Mouse (Mus musculus): ENCODE measurements around the gene Ptprs.

DNA sequence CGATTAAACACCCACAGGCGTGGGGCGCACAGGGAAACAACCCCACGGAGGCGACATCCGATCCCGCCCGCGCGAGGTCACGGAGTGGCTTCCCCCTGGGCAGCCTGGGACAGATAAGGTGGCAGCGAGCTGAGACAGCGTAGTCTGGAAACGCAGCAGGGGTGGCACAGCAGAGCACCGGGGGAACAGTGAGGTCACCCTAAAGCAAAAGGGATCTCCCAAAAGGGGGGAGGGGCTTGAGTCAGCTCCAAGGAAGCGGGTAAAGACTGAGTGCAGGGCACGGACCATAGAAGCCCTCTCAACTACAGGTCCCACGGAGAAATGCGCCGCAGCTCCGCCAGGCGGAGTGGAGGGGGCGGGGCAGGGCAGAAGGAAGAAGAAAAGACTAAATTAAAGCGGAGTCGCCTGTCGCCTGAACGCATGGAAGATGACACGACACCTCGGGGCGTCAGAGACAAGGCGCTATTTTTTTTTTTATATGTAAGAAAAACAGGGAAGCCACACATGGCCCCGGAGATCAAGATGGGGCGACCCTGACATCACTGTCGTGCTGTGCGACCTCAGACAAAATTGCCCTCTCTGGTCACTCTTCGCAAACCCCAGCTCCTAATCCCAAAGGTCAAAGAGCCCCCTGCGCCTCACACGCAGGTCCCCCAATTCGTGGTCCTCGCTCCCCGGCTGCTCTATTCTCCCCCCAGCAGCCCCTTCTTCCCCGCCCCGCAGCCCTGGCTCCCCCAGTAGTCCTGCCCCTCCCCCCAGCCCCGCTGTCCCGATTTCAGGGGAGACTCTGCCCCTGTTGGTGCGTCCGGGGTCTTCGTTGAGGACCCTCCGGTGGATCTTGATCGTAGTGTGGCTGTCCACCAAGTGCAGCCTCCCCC lies 3.3 kb downstream of the Ptprs start:
- TF ChIP-seq GATA1 (IDR thresholded peaks at IDR 0.05; ENCODE audit: borderline replicate concordance, low read length) (no peak), FLI1 (IDR thresholded peaks at IDR 0.05; ENCODE audit: low read length) (no peak)
